In the genomic region with DNA sequence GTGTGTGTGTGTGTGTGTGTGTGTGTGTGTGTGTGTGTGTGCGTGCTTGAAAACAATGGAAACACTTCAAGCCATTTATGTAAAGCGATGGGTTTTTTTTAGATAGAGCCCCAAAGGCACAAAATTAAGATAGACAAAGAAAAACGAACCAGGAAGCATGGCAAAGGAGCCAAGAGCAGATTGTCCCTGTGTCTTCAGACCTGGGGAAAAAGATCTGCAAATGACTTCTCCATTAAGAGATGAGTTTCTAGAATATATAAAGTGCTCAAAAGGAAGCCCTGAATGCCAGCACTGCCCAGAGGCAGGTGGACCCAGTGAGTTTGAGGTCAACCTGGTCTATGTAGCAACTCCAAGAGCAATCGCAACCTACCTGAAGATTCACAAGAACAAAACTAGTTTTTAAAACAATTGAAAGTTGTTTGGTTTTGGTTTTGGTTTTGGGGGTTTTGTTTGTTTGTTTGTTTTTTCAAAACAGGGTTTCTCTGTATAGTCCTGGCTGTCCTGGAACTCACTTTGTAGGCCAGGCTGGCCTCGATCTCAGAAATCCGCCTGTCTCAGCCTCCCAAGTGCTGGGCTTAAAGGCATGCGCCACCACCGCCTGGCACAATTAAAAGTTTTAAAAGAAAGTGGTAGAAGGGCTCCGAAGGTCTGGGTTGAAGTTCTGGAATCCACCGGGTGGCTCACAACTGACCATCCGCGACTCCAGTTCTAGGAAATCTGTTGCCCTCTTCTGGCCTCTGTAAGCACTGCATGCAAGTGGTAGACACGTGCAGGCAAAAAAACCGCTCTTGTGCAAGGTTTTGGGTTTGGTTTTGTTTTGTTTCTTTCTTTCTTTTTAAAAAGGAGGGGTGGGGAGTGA, we compare ENCODE assay signal across 9 mouse cellular contexts. TPM values are rescaled to one million over a fixed set of nuclear protein-coding genes. Genes with fewer than 3 reads are reported as not detected.
DNase-seq lines count a peak whose midpoint lies in the region; ATAC-seq and TF ChIP-seq lines count a peak whose summit lies in the region.
"Had no signal": no experiment of that assay in that cellular context is flagged by ENCODE, and none has a peak within 500 bp of the region (broad histone marks: within the 10 kb centered on the region; RNA-seq: fewer than 3 reads in every experiment).

No protein-coding gene starts in this region.

- no peak overlapping the region for H3K4me3 ChIP-seq in hindbrain, postnatal 0 days (ENCODE audit: low read length)
- no peak overlapping the region for H3K4me3 ChIP-seq in hindbrain, embryonic 13.5 days
- H3K4me3 ChIP-seq in E14TG2a.4 (replicated peaks; ENCODE audit: low read length) = no peak overlapping the region
- H3K4me3 ChIP-seq in cortical plate, adult 2 months (ENCODE audit: insufficient read depth, low read length) = no peak overlapping the region
- no peak overlapping the region for H3K4me3 ChIP-seq in limb, embryonic 10.5 days
- H3K4me3 ChIP-seq in stomach, postnatal 0 days (ENCODE audit: low read depth, low read length) = no peak overlapping the region
- H3K4me3 ChIP-seq: embryonic facial prominence, embryonic 15.5 days; limb, embryonic 15.5 days had no signal

- DNase-seq in hindbrain, postnatal 0 days (ENCODE audit: low spot score) = peak; percentile 63
- peak; percentile 93 for DNase-seq in 3T3-L1 (ENCODE audit: low read depth, low spot score)
- peak; percentile 63 for DNase-seq in limb, embryonic 10.5 days (ENCODE audit: low spot score)
- DNase-seq in stomach, postnatal 0 days (ENCODE audit: low spot score) = peak; percentile 65

- no peaks in the 10 kb centered on the region for H3K27me3 ChIP-seq in hindbrain, postnatal 0 days (ENCODE audit: insufficient read depth, low read length)
- no peaks in the 10 kb centered on the region for H3K27me3 ChIP-seq in hindbrain, embryonic 13.5 days
- H3K27me3 ChIP-seq in E14TG2a.4 (ENCODE audit: insufficient read depth, low read length) = peaks cover 38% of the 10 kb centered on the region
- H3K27me3 ChIP-seq in limb, embryonic 10.5 days (ENCODE audit: low read depth, poor library complexity, severe bottlenecking) = no peaks in the 10 kb centered on the region; the same call in 1 of the 2 replicates
- no peaks in the 10 kb centered on the region for H3K27me3 ChIP-seq in stomach, postnatal 0 days (ENCODE audit: control insufficient read depth, insufficient read depth, low read length)
- H3K27me3 ChIP-seq: embryonic facial prominence, embryonic 15.5 days; limb, embryonic 15.5 days had no signal

- H3K27ac ChIP-seq in hindbrain, postnatal 0 days = no peak overlapping the region
- no peak overlapping the region for H3K27ac ChIP-seq in hindbrain, embryonic 13.5 days
- H3K27ac ChIP-seq in cortical plate, adult 2 months (ENCODE audit: insufficient read depth, low read length) = no peak overlapping the region
- no peak overlapping the region for H3K27ac ChIP-seq in limb, embryonic 10.5 days
- no peak overlapping the region for H3K27ac ChIP-seq in stomach, postnatal 0 days (replicated peaks)
- H3K27ac ChIP-seq: embryonic facial prominence, embryonic 15.5 days; limb, embryonic 15.5 days had no signal

- no peak overlapping the region for H3K4me2 ChIP-seq in hindbrain, postnatal 0 days (ENCODE audit: low read depth, low read length)
- H3K4me2 ChIP-seq in hindbrain, embryonic 13.5 days = no peak overlapping the region
- H3K4me2 ChIP-seq in stomach, postnatal 0 days (replicated peaks; ENCODE audit: low read depth) = no peak overlapping the region

- ATAC-seq in hindbrain, postnatal 0 days = no peak
- no peak for ATAC-seq in hindbrain, embryonic 13.5 days (ENCODE audit: low FRiP score)
- ATAC-seq in stomach, postnatal 0 days (ENCODE audit: low FRiP score, low TSS enrichment) = no peak

- TF ChIP-seq EP300 in stomach, postnatal 0 days (optimal IDR thresholded peaks at IDR 0.05) = no peak

- 62% methylated on average over 14 of the region's 14 CpGs for whole genome bisulfite sequencing in hindbrain, postnatal 0 days
- WGBS in hindbrain, embryonic 13.5 days = 65% methylated on average over 14 of the region's 14 CpGs
- 69% methylated on average over 14 of the region's 14 CpGs for WGBS in limb, embryonic 10.5 days
- 69% methylated on average over 14 of the region's 14 CpGs for WGBS in stomach, postnatal 0 days

- H3K9ac ChIP-seq in hindbrain, postnatal 0 days (replicated peaks; ENCODE audit: low read length) = no peak overlapping the region
- H3K9ac ChIP-seq in hindbrain, embryonic 13.5 days = no peak overlapping the region
- H3K9ac ChIP-seq in stomach, postnatal 0 days (ENCODE audit: low read length) = no peak overlapping the region
- H3K9ac ChIP-seq: embryonic facial prominence, embryonic 15.5 days; limb, embryonic 15.5 days had no signal

- TF ChIP-seq CTCF in hindbrain, postnatal 0 days (IDR thresholded peaks at IDR 0.05; ENCODE audit: low read depth) = peak; percentile 66
- peak; percentile 58 for TF ChIP-seq CTCF in E14TG2a.4 (conservative IDR thresholded peaks at IDR 0.05; ENCODE audit: low read length)
- peak; percentile 56; the same call in 1 of the 2 replicates for TF ChIP-seq CTCF in cortical plate, adult 2 months (IDR thresholded peaks at IDR 0.05; ENCODE audit: extremely low read depth, insufficient read depth, low read length)
- peak; percentile 73 for TF ChIP-seq CTCF in stomach, postnatal 0 days (IDR thresholded peaks at IDR 0.05; ENCODE audit: low read depth)

- no peaks in the 10 kb centered on the region for H3K4me1 ChIP-seq in hindbrain, postnatal 0 days (ENCODE audit: insufficient read depth, low read length)
- H3K4me1 ChIP-seq in hindbrain, embryonic 13.5 days (replicated peaks) = no peaks in the 10 kb centered on the region
- peaks cover 18% of the 10 kb centered on the region for H3K4me1 ChIP-seq in E14TG2a.4 (replicated peaks; ENCODE audit: low read depth, low read length)
- H3K4me1 ChIP-seq in cortical plate, adult 2 months (ENCODE audit: control insufficient read depth, insufficient read depth, low read length) = no peaks in the 10 kb centered on the region
- H3K4me1 ChIP-seq in limb, embryonic 10.5 days = peaks cover 5% of the 10 kb centered on the region; the same call in 1 of the 2 replicates
- no peaks in the 10 kb centered on the region for H3K4me1 ChIP-seq in stomach, postnatal 0 days (replicated peaks; ENCODE audit: control insufficient read depth, insufficient read depth)

- no peak for TF ChIP-seq POLR2A in cortical plate, adult 2 months (IDR thresholded peaks at IDR 0.05; ENCODE audit: extremely low read depth, insufficient read depth, low read length)

- H3K36me3 ChIP-seq in hindbrain, postnatal 0 days (ENCODE audit: insufficient read depth, low read length) = no peaks in the 10 kb centered on the region
- H3K36me3 ChIP-seq in hindbrain, embryonic 13.5 days = peaks cover 5% of the 10 kb centered on the region; the same call in 1 of the 2 replicates
- H3K36me3 ChIP-seq in E14TG2a.4 (ENCODE audit: insufficient read depth, low read length) = no peaks in the 10 kb centered on the region
- H3K36me3 ChIP-seq in limb, embryonic 10.5 days = peaks cover 44% of the 10 kb centered on the region
- no peaks in the 10 kb centered on the region for H3K36me3 ChIP-seq in stomach, postnatal 0 days (ENCODE audit: control insufficient read depth, insufficient read depth, low read length)
- H3K36me3 ChIP-seq: embryonic facial prominence, embryonic 15.5 days had no signal

- H3K9me3 ChIP-seq in hindbrain, postnatal 0 days (ENCODE audit: low read length) = no peaks in the 10 kb centered on the region
- H3K9me3 ChIP-seq in hindbrain, embryonic 13.5 days = no peaks in the 10 kb centered on the region
- H3K9me3 ChIP-seq in E14TG2a.4 (ENCODE audit: low read length) = no peaks in the 10 kb centered on the region
- H3K9me3 ChIP-seq in limb, embryonic 10.5 days (replicated peaks) = no peaks in the 10 kb centered on the region
- H3K9me3 ChIP-seq in stomach, postnatal 0 days (ENCODE audit: control insufficient read depth, low read length) = no peaks in the 10 kb centered on the region
- H3K9me3 ChIP-seq: embryonic facial prominence, embryonic 15.5 days; limb, embryonic 15.5 days had no signal

RNA-seq across cellular contexts. Expression of a gene that starts 28.3 kb away (rescaled TPM):
- 28.9 and 47.8 TPM in 2 replicates for total RNA-seq in hindbrain, postnatal 0 days (2014; rRNA removed)
- polyA plus RNA-seq in hindbrain, postnatal 0 days (2015; fragmentation: Nextera tagmentation; extraction: Ambion mirVana) = 24.6 and 26.7 TPM in 2 replicates
- 53.6 and 56.5 TPM in 2 replicates for polyA plus RNA-seq in hindbrain, embryonic 13.5 days (2015; fragmentation: Nextera tagmentation; extraction: Ambion mirVana)
- 61.6 and 65.1 TPM in 2 replicates for polyA plus RNA-seq in cortical plate, adult 2 months (2012; rRNA removed)
- polyA plus RNA-seq in limb, embryonic 10.5 days (2016; fragmentation: Nextera tagmentation; extraction: Ambion mirVana) = 56.3 and 62.4 TPM in 2 replicates
- polyA plus RNA-seq in stomach, postnatal 0 days (2015; fragmentation: Nextera tagmentation; extraction: Ambion mirVana) = 14.8 and 17.6 TPM in 2 replicates

RNA-seq across cellular contexts. Expression of a gene that starts 52.9 kb away (rescaled TPM):
- 0.75 and 2.4 TPM in 2 replicates for total RNA-seq in hindbrain, postnatal 0 days (2014; rRNA removed)
- 2.3 and 3.1 TPM in 2 replicates for polyA plus RNA-seq in hindbrain, postnatal 0 days (2015; fragmentation: Nextera tagmentation; extraction: Ambion mirVana)
- polyA plus RNA-seq in hindbrain, embryonic 13.5 days (2015; fragmentation: Nextera tagmentation; extraction: Ambion mirVana) = 3.1 and 3.7 TPM in 2 replicates
- 6.6 and 8.0 TPM in 2 replicates for polyA plus RNA-seq in cortical plate, adult 2 months (2012; rRNA removed)
- polyA plus RNA-seq in limb, embryonic 10.5 days (2016; fragmentation: Nextera tagmentation; extraction: Ambion mirVana) = 22.5 and 31.5 TPM in 2 replicates
- polyA plus RNA-seq in stomach, postnatal 0 days (2015; fragmentation: Nextera tagmentation; extraction: Ambion mirVana) = 22.9 and 26.6 TPM in 2 replicates
